Mouse (Mus musculus) neural tube, embryonic 15.5 days (tissue): ENCODE data around the gene Galntl5. TPM values are rescaled to one million over a fixed set of nuclear protein-coding genes. Genes with fewer than 3 reads are reported as not detected.
"Not testable (repeated sequence)": the region's sequence is repeated elsewhere in the genome, so short reads cannot be mapped to it uniquely, and the experiment has no call there.

Experiments
- ATAC-seq: fragments of 200-750 bp; cut with Nextera tagmentation; 2 replicates; pipeline ENCODE4 v1.8.0; 2017; ENCODE audit warnings: mild to moderate bottlenecking, moderate TSS enrichment, moderate library complexity; ENCODE audit not compliant: low FRiP score
- H3K27ac ChIP-seq: fragments of 300-500 bp; sonication (generic); replicated peaks from 2 replicates; pipeline ENCODE4 v1.5.1; 2015; ENCODE audit warnings: mild to moderate bottlenecking, inconsistent platforms
- H3K27me3 ChIP-seq: fragments of 300-500 bp; sonication (generic); replicated peaks from 2 replicates; pipeline ENCODE4 v1.6.1; 2015; ENCODE audit warnings: inconsistent platforms
- H3K36me3 ChIP-seq: fragments of 300-500 bp; sonication (generic); 2 replicates; pipeline ENCODE4 v1.6.1; 2015; ENCODE audit warnings: inconsistent platforms
- H3K4me1 ChIP-seq: fragments of 300-500 bp; sonication (generic); 2 replicates; pipeline ENCODE4 v1.6.1; 2015; ENCODE audit warnings: inconsistent platforms
- H3K4me2 ChIP-seq: fragments of 300-500 bp; sonication (generic); 2 replicates; pipeline ENCODE4 v1.6.1; 2015; ENCODE audit warnings: inconsistent platforms, mild to moderate bottlenecking, moderate library complexity
- H3K4me3 ChIP-seq: fragments of 300-500 bp; sonication (generic); replicated peaks from 2 replicates; pipeline ENCODE4 v1.5.1; 2015; ENCODE audit warnings: mild to moderate bottlenecking, inconsistent platforms
- H3K9ac ChIP-seq: fragments of 300-500 bp; sonication (generic); replicated peaks from 2 replicates; pipeline ENCODE4 v1.6.1; 2015; ENCODE audit warnings: mild to moderate bottlenecking, inconsistent platforms
- H3K9me3 ChIP-seq: fragments of 300-500 bp; sonication (generic); replicated peaks from 2 replicates; pipeline ENCODE4 v1.6.1; 2016; ENCODE audit warnings: inconsistent platforms
- WGBS: fragments of 180-500 bp; shearing (Covaris S2); methylation state at CpG from one replicate; pipeline ENCODE4 v1.1.7; 2015; ENCODE audit warnings: mixed read lengths; 5-methylcytosine and 5-hydroxymethylcytosine counted together
- polyA plus RNA-seq: library from polyadenylated mRNA; unstranded; fragments of >200 nt; fragmentation: Nextera tagmentation; extraction: Ambion mirVana; gene quantifications from 2 replicates; pipeline ENCODE4 v1.2.1, GENCODE M21; 2015

The Galntl5 gene
- polyA plus RNA-seq, 1 experiment from 2014 or later: not detected

- H3K9me3 ChIP-seq: no peaks in the 10 kb centered on the region
- WGBS: 80% methylated on average over 4 of the region's 4 CpGs
- H3K27ac ChIP-seq: no peak overlapping the region
- no peak overlapping the region for H3K4me3 ChIP-seq
- H3K27me3 ChIP-seq: no peaks in the 10 kb centered on the region
- no peaks in the 10 kb centered on the region for H3K36me3 ChIP-seq
- ATAC-seq: no peak
- 0 out of 2 replicates have a peak, but pooled peaks cover 4% of the 10 kb centered on the region for H3K4me1 ChIP-seq
- no peak overlapping the region for H3K4me2 ChIP-seq
- H3K9ac ChIP-seq: no peak overlapping the region
Observed at GRCm38 (mm10) chr5:25165102-25165788, 16.0 kb upstream of the Galntl5 start.

GRCm38 (mm10) chr5:25165789-25166135 is 15.5 kb upstream of the Galntl5 start:
- Histone ChIP-seq H3K4me3 (no peak overlapping the region), H3K4me1 (0 out of 2 replicates have a peak, but pooled peaks cover under 1% of the 10 kb centered on the region), H3K27ac (no peak overlapping the region), H3K36me3 (no peaks in the 10 kb centered on the region), H3K4me2 (no peak overlapping the region), H3K9ac (no peak overlapping the region), H3K27me3 (no peaks in the 10 kb centered on the region), H3K9me3 (no peaks in the 10 kb centered on the region)
- 66% methylated on average over 3 of the region's 3 CpGs for WGBS
- ATAC-seq: no peak

GRCm38 (mm10) chr5:25166665-25167064 is 14.6 kb upstream of the Galntl5 start:
- Histone ChIP-seq H3K4me3 (no peak overlapping the region), H3K36me3 (no peaks in the 10 kb centered on the region), H3K4me2 (no peak overlapping the region), H3K9me3 (no peaks in the 10 kb centered on the region), H3K4me1 (no peaks in the 10 kb centered on the region), H3K9ac (no peak overlapping the region), H3K27me3 (no peaks in the 10 kb centered on the region), H3K27ac (no peak overlapping the region)
- no peak for ATAC-seq
- 77% methylated on average over 4 of the region's 4 CpGs for WGBS

GRCm38 (mm10) chr5:25177937-25178336 is 3.3 kb upstream of the Galntl5 start:
- WGBS: 91% methylated on average over 5 of the region's 5 CpGs
- H3K9ac ChIP-seq, H3K4me2 ChIP-seq, H3K27me3 ChIP-seq, H3K9me3 ChIP-seq, H3K4me3 ChIP-seq, H3K36me3 ChIP-seq, H3K27ac ChIP-seq, ATAC-seq, H3K4me1 ChIP-seq: not testable (repeated sequence)

GRCm38 (mm10) chr5:25178543-25178942 is 2.7 kb upstream of the Galntl5 start:
- not testable (repeated sequence) for H3K4me1 ChIP-seq, ATAC-seq, H3K9me3 ChIP-seq, H3K27me3 ChIP-seq, H3K4me2 ChIP-seq, H3K9ac ChIP-seq, H3K36me3 ChIP-seq, H3K4me3 ChIP-seq, H3K27ac ChIP-seq
- WGBS: 80% methylated on average over 4 of the region's 4 CpGs

GRCm38 (mm10) chr5:25179284-25179683 is 2.0 kb upstream of the Galntl5 start:
- Histone ChIP-seq H3K9me3 (no peaks in the 10 kb centered on the region), H3K4me1 (no peaks in the 10 kb centered on the region), H3K4me3 (no peak overlapping the region), H3K27ac (no peak overlapping the region), H3K27me3 (no peaks in the 10 kb centered on the region), H3K9ac (no peak overlapping the region), H3K4me2 (no peak overlapping the region), H3K36me3 (no peaks in the 10 kb centered on the region)
- 94% methylated on average over 4 of the region's 4 CpGs for WGBS
- ATAC-seq: no peak

- Histone ChIP-seq H3K27me3 (no peaks in the 10 kb centered on the region), H3K4me3 (no peak overlapping the region), H3K4me2 (no peak overlapping the region), H3K9ac (no peak overlapping the region), H3K27ac (no peak overlapping the region), H3K36me3 (no peaks in the 10 kb centered on the region), H3K4me1 (no peaks in the 10 kb centered on the region), H3K9me3 (no peaks in the 10 kb centered on the region)
- WGBS: 90% methylated on average over 3 of the region's 3 CpGs
- no peak for ATAC-seq
Observed at GRCm38 (mm10) chr5:25179936-25180488, 1.2 kb upstream of the Galntl5 start.

- H3K4me1 ChIP-seq: no peaks in the 10 kb centered on the region
- no peak overlapping the region for H3K27ac ChIP-seq
- WGBS: 86% methylated on average over 4 of the region's 4 CpGs
- no peaks in the 10 kb centered on the region for H3K36me3 ChIP-seq
- no peak overlapping the region for H3K4me3 ChIP-seq
- no peak overlapping the region for H3K4me2 ChIP-seq
- no peak for ATAC-seq
- H3K9me3 ChIP-seq: no peaks in the 10 kb centered on the region
- no peak overlapping the region for H3K9ac ChIP-seq
- no peaks in the 10 kb centered on the region for H3K27me3 ChIP-seq
Observed at GRCm38 (mm10) chr5:25183595-25183994, 2.3 kb downstream of the Galntl5 start.

- no peak overlapping the region for H3K4me2 ChIP-seq
- H3K27me3 ChIP-seq: no peaks in the 10 kb centered on the region
- no peak for ATAC-seq
- H3K4me3 ChIP-seq: no peak overlapping the region
- H3K4me1 ChIP-seq: no peaks in the 10 kb centered on the region
- H3K9me3 ChIP-seq: no peaks in the 10 kb centered on the region
- H3K27ac ChIP-seq: no peak overlapping the region
- no peak overlapping the region for H3K9ac ChIP-seq
- H3K36me3 ChIP-seq: no peaks in the 10 kb centered on the region
- 46% methylated on average over 2 of the region's 2 CpGs for WGBS
Observed at GRCm38 (mm10) chr5:25184594-25184993, 3.3 kb downstream of the Galntl5 start.

GRCm38 (mm10) chr5:25187727-25188126 is 6.5 kb downstream of the Galntl5 start:
- no peak overlapping the region for H3K4me2 ChIP-seq
- H3K36me3 ChIP-seq: no peaks in the 10 kb centered on the region

GRCm38 (mm10) chr5:25188802-25189201 is 7.5 kb downstream of the Galntl5 start:
- Histone ChIP-seq H3K4me3 (no peak overlapping the region), H3K9me3 (no peaks in the 10 kb centered on the region), H3K9ac (no peak overlapping the region), H3K4me1 (no peaks in the 10 kb centered on the region), H3K36me3 (no peaks in the 10 kb centered on the region), H3K4me2 (no peak overlapping the region), H3K27ac (no peak overlapping the region), H3K27me3 (no peaks in the 10 kb centered on the region)
- no peak for ATAC-seq
- 48% methylated on average over 1 of the region's 1 CpGs for WGBS

More at GRCm38 (mm10) chr5:25187727-25188126, 6.5 kb downstream of the Galntl5 start:
- H3K9ac ChIP-seq: no peak overlapping the region
- H3K4me3 ChIP-seq: no peak overlapping the region
- no peaks in the 10 kb centered on the region for H3K9me3 ChIP-seq
- no peak overlapping the region for H3K27ac ChIP-seq
- no peak for ATAC-seq
- no peaks in the 10 kb centered on the region for H3K4me1 ChIP-seq
- no peaks in the 10 kb centered on the region for H3K27me3 ChIP-seq

- ATAC-seq: no peak
- H3K4me2 ChIP-seq: no peak overlapping the region
Observed at GRCm38 (mm10) chr5:25190521-25190920, 9.3 kb downstream of the Galntl5 start.

More at GRCm38 (mm10) chr5:25190521-25190920, 9.3 kb downstream of the Galntl5 start:
- H3K27me3 ChIP-seq: no peaks in the 10 kb centered on the region
- H3K36me3 ChIP-seq: no peaks in the 10 kb centered on the region
- whole genome bisulfite sequencing: 87% methylated on average over 2 of the region's 2 CpGs
- H3K9ac ChIP-seq: no peak overlapping the region
- no peak overlapping the region for H3K4me3 ChIP-seq
- no peaks in the 10 kb centered on the region for H3K4me1 ChIP-seq
- H3K9me3 ChIP-seq: no peaks in the 10 kb centered on the region
- H3K27ac ChIP-seq: no peak overlapping the region
